Mouse (Mus musculus) heart, postnatal 36 days (tissue): Measurements from ENCODE around the gene Irgc1. TPM values are rescaled to one million over a fixed set of nuclear protein-coding genes. Genes with fewer than 3 reads are reported as not detected.

Experiments
- total RNA-seq, 2 experiments: library from RNA; stranded (reverse); gene quantifications; 2 replicates each; pipeline ENCODE4 v1.2.3; 2021

Gene Irgc1
- total RNA-seq, 2 experiments from 2014 or later = not detected

Other genes with a start within 250 kb of the Irgc1 start
- gene Zfp111, start 240.9 kb downstream of the Irgc1 start, total RNA-seq = 1 to 10 TPM; 3.8 to 4.3 TPM
- gene Zfp109, start 214.7 kb downstream of the Irgc1 start, total RNA-seq = 1 to 10 TPM; 1.7 to 1.8 TPM
- gene Zfp108, start 197.5 kb downstream of the Irgc1 start, total RNA-seq = 1 to 10 TPM; 1.8 to 2.2 TPM
- gene Zfp93, start 181.9 kb downstream of the Irgc1 start, total RNA-seq = 1 to 10 TPM; 3.8 to 4.1 TPM
- gene Zfp61, start 151.1 kb downstream of the Irgc1 start, total RNA-seq = 1 to 10 TPM; 2.1 to 3.8 TPM
- gene Zfp94, start 135.6 kb downstream of the Irgc1 start, total RNA-seq = 1 to 10 TPM; 1.7 to 2.5 TPM
- gene Tescl, start 118.4 kb downstream of the Irgc1 start, total RNA-seq = not detected
- gene Lypd5, start 103.1 kb downstream of the Irgc1 start, total RNA-seq = not detected
- under 1 TPM; 0.42 to 0.62 TPM for gene Kcnn4, start 82.0 kb downstream of the Irgc1 start, total RNA-seq
- gene Smg9, start 52.7 kb downstream of the Irgc1 start, total RNA-seq = 1 to 10 TPM; 7.1 to 9.6 TPM
- 1 to 10 TPM; 1.9 to 3.3 TPM for gene Plaur, start 10.2 kb upstream of the Irgc1 start, total RNA-seq
- 10 to 100 TPM; 13.1 to 13.6 TPM for gene Cadm4, start 29.7 kb upstream of the Irgc1 start, total RNA-seq
- gene Zfp428, start 54.7 kb upstream of the Irgc1 start, total RNA-seq = 10 to 100 TPM; 11.5 to 13.8 TPM
- not detected for gene AC161166.1, start 60.2 kb upstream of the Irgc1 start, total RNA-seq
- 10 to 100 TPM; 16.4 to 16.5 TPM for gene Irgq, start 78.4 kb upstream of the Irgc1 start, total RNA-seq
- gene Pinlyp, start 93.8 kb upstream of the Irgc1 start, total RNA-seq = not detected
- 10 to 100 TPM; 26.9 to 27.4 TPM for gene Xrcc1, start 94.0 kb upstream of the Irgc1 start, total RNA-seq
- gene Ethe1, start 135.2 kb upstream of the Irgc1 start, total RNA-seq = 10 to 100 TPM; 52.9 to 56.5 TPM
- gene Zfp575, start 135.3 kb upstream of the Irgc1 start, total RNA-seq = under 1 TPM; 0.08 to 0.11 TPM
- gene Phldb3, start 158.5 kb upstream of the Irgc1 start, total RNA-seq = under 1 TPM; 0.36 to 0.89 TPM
- gene Lypd3, start 184.3 kb upstream of the Irgc1 start, total RNA-seq = not detected
- not detected for gene Tex101, start 224.4 kb upstream of the Irgc1 start, total RNA-seq